27 mouse cellular contexts compared by ENCODE assay signal in the genomic region with DNA sequence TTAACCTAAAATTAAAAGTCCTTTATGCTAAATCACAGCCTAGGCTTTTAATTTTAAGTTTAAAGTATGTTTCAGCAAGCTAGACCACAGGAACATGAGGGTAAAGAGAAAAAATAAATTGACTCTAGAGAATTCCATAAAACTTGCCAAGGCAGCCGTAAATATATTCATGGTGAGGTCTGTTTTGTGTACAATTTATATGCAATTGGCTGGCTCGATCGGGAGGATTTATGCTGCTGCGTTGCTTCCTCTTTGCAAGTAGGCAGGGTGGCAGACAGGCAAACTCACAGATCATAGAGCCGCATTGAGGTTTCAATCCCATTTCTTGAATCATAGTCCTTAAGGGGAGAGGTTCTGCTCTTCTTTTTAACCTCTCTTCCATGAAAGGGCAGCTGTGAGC.
"Had no signal": no experiment of that assay in that cellular context is flagged by ENCODE, and none has a peak within 500 bp of the region (broad histone marks: within the 10 kb centered on the region; RNA-seq: fewer than 3 reads in every experiment).

No protein-coding gene starts in this region.

- H3K27ac ChIP-seq: gastrocnemius, adult 2 months; heart, embryonic 10.5 days; heart, embryonic 13.5 days; heart, embryonic 15.5 days; hindbrain, embryonic 13.5 days; hindbrain, embryonic 15.5 days; hindbrain, postnatal 0 days; kidney, embryonic 15.5 days; kidney, postnatal 0 days; limb, embryonic 13.5 days; limb, embryonic 15.5 days; liver, embryonic 12.5 days; liver, embryonic 14.5 days had no signal

- H3K27me3 ChIP-seq: heart, embryonic 13.5 days; heart, embryonic 15.5 days; hindbrain, embryonic 13.5 days; hindbrain, embryonic 15.5 days; kidney, embryonic 15.5 days; limb, embryonic 13.5 days; limb, embryonic 15.5 days had no signal

- H3K36me3 ChIP-seq: heart, embryonic 10.5 days; heart, embryonic 15.5 days; hindbrain, embryonic 13.5 days; hindbrain, embryonic 15.5 days; kidney, embryonic 15.5 days; limb, embryonic 13.5 days; limb, embryonic 15.5 days; liver, embryonic 12.5 days had no signal

- DNase-seq: gastrocnemius, adult 2 months; gastrocnemius, postnatal 10 days; gastrocnemius, postnatal 25 days; heart, adult 18-20 months; heart, postnatal 14 days; heart, postnatal 36 days; kidney, adult 11 months; kidney, adult 2 months; kidney, adult 9 months; kidney, postnatal 14 days; kidney, postnatal 36 days; layer of hippocampus, adult 9-11 months; layer of hippocampus, postnatal 36 days; left cerebral cortex, postnatal 4 days had no signal

- H3K4me3 ChIP-seq: gastrocnemius, adult 2 months; heart, embryonic 10.5 days; heart, embryonic 13.5 days; heart, embryonic 15.5 days; hindbrain, embryonic 13.5 days; hindbrain, embryonic 15.5 days; kidney, embryonic 15.5 days; limb, embryonic 13.5 days; limb, embryonic 15.5 days; liver, embryonic 12.5 days had no signal

- ATAC-seq: hindbrain, postnatal 0 days; intestine, embryonic 16.5 days; liver, embryonic 12.5 days had no signal

- H3K9me3 ChIP-seq: heart, embryonic 10.5 days; heart, embryonic 13.5 days; heart, embryonic 15.5 days; hindbrain, embryonic 13.5 days; hindbrain, embryonic 15.5 days; kidney, embryonic 15.5 days; limb, embryonic 13.5 days; limb, embryonic 15.5 days; liver, embryonic 12.5 days had no signal

- H3K4me2 ChIP-seq: heart, embryonic 13.5 days; heart, embryonic 15.5 days; hindbrain, embryonic 13.5 days; hindbrain, embryonic 15.5 days; kidney, embryonic 15.5 days; limb, embryonic 13.5 days; limb, embryonic 15.5 days; liver, embryonic 12.5 days had no signal

- H3K9ac ChIP-seq: heart, embryonic 13.5 days; heart, embryonic 15.5 days; hindbrain, embryonic 13.5 days; hindbrain, embryonic 15.5 days; kidney, embryonic 15.5 days; limb, embryonic 13.5 days; limb, embryonic 15.5 days; liver, embryonic 12.5 days; liver, embryonic 14.5 days had no signal

- H3K4me1 ChIP-seq: heart, embryonic 10.5 days; hindbrain, embryonic 15.5 days; liver, embryonic 12.5 days had no signal
